Mouse (Mus musculus) cerebellum, postnatal 4 days (tissue): Measurements from ENCODE around the gene Ubxn1.

Experiments
- DNase-seq, 2 experiments: peaks; one replicate each; pipeline ENCODE4 v3.0.0; 2022; ENCODE audit warnings: low spot score in 2 of 2, mixed read lengths in 1 of 2

Ubxn1 gene

DNA sequence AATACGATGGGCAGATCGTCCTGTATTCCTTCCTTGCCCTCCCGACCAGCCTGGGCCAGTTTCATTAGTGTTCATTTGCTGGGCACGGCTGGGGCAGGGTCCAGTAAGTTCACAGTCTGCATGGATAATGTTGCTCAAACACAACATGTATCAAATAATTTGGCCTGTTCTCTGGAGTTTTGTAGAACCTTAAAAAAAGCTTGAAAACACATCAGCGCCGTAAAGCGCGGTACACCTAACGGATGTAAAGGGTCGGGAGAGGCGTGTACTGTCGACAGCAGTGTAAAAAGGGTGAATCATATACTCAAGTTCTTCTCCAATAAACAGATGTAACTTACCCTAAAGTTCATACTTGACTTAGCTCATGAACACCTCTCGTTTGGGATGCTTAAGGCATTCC is 27.3 kb downstream of the Ubxn1 start:
- DNase-seq: no peak

DNA sequence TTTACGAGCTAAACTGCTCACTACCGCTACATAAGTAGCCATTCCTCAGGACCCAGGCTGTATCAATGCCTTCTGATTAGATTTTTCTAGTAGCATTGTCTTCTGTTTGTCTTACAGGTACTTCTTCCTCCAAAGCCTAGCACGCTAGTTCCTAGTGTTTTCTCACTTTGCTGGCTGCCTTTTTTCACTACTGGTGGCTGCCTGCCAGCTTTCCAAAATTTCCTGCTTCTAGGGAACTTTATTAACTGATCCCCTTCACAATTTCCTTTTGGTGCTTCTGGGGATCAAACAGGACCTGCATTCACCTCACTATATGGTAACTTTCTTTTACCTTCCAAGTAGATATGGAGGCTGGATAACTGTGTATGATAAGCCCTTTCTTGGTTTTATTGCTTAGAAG is 27.8 kb downstream of the Ubxn1 start:
- no peak for DNase-seq

DNA sequence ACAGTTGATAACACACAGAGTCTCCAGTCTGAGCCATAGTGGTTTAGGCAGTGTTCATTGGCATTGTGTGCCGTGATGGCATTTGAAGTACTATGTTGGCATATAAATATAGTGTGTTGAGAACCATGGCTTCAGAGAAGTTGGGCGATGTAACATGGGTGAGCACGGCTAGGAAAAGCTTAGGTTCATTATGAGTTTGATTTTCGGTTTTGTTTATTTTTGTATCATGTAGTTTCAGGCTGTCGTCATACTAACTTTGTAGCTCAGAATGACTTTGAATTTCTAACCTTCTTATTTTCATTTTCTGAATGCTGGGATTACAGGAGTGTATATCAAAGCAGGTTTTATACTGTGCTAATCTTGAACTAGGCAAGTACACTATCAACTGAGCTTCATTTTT is 32.1 kb downstream of the Ubxn1 start:
- DNase-seq: no peak

DNA sequence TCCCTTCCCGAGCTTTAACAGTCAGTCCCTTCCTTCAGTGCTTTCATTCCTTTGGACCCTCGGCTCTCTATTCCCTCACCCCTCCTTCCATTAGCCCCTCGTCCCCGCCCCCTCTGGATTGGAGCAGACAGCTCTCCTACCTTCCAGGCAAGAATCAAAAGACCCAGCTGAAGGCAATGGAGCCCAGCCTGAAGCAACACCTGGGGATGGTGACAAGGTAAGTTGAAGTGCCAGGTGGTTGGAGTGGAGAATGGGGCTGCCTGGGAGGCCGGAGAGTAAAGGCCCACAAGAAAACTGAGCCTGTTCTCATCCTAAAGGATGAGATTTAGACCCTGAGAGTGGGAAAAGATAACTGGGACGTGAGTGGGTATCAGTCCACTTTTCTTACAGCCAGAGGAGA is 37.2 kb downstream of the Ubxn1 start:
- no peak for DNase-seq

DNA sequence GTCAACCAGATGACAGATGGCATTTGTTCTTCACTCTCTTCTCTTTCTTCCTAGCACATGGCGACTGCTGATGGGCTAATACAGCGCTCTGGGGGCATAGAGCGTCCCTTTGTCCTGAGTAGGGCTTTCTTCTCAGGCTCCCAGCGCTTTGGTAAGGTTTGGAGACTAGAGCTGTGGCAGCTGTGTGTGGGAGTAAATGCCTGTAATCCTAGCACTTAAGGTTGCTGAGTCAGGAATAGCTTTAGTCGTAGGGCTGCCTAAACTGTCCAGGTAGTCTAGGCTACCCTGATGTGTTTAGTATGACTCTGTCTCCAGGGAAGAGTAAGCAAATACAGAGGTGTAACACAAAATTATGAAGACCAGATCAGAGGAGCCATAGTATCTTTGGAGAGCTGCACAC is 40.5 kb downstream of the Ubxn1 start:
- no peak for DNase-seq

DNA sequence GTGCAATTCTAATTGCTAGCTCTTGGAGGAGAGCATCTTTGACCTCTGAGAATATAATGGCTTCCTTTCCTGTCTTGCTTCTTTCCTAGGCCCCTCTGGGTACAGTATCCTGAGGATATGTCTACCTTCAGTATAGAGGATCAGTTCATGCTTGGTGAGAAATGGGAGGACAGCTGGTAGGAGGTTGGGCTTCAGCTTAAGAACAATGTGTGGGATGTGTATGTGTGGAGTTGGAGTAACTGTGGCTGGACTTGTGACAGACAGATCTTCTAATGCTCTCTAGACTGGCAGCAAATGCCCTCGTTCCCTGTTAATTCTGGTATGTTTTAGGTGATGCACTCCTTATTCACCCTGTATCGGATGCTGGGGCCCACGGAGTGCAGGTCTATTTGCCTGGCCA is 42.9 kb downstream of the Ubxn1 start:
- no peak for DNase-seq

DNA sequence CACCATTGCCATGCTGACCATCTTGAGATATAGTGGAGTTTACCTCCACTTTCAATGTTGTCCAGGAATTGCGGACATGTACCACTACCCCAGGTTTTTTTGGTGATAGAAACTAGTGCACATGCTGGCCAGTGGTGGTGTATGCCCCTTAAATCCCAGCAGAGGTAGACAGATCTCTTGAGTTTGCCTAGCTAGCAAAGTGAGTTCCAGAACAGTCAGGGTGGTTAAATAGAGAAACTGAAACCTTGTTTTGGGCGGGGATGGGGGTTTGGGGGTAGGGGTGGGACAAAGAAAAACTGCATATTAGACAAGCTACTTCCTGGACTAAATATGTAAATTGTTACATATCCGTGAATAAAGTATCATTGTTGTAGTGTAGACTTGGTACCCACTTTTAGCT is 47.7 kb downstream of the Ubxn1 start:
- DNase-seq: no peak

DNA sequence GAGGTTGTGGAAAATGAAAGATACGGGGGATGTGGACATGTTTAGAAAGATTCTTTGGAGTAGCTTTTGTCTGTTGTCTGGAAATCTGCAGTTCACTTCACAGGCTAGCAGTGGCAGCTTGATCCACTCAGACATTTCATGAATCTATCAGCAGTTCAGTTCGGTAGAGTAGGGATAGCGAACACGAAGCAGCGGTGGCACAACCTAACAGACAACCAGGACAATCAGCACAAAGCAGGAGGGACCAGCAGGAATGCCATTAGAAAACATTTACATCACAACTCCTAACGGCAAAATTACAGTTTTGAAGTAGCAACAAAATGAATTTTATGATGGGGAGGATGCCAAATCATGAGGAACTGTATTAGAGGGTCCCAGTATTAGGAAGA is 48.4 kb downstream of the Ubxn1 start:
- no peak for DNase-seq

DNA sequence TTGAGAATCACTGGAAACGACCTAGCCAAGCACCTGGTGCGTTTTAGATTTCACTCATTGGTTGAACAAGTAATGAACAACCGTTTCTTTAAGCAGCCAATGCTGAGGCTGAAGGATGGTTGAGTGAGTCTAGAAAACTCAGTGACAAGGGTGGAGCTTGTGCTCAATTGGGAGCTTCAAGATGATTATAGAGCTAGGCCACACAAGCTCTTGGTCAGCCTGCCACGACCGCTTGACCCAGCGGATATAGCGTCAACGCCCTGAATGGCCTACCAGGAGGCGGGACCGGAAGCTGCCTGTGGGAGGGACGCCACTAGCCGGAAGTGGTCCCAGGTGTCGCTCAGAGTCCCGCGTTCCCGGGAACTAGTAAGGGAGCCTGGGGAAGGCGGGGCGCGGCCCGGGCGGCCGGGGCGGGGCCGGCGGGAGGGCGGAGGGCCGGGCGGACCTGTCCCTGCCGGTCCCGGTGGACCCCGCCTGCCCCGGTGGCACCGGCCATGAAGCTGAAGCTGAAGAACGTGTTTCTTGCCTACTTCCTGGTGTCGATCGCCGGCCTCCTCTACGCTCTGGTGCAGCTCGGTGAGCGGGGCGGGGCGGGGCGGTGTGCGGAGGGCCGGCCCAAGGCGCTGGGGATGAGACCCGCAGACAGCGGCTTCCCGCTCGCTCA is 48.9 kb downstream of the Ubxn1 start, which contains the start of gene B3gat3:
Gene B3gat3 (plus strand): TSS at position 302 of the 664 bp plus-strand sequence.
- peak; percentile 77 to 89 for DNase-seq

DNA sequence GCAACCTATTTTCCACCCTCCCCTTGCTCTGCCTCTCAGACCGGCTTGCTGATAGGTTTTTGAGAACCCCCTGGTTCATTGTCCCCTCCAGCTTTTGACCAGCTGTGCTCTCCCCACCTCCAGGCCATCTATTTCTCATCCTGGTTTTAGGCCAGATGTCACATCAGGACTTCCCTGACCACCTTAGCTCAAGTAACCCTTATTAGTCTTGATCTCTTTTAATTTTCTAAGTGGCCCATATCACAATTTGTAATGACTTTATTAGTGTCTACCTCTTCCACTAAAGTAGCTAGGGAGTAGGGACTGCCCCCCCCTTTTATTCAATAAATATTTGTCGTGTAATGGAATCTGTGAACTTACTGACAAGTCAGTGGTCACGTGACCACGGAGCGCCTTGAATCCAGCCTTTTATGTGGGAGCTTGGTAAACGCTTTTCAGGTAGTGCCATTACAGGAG is 49.6 kb downstream of the Ubxn1 start:
- no peak for DNase-seq

DNA sequence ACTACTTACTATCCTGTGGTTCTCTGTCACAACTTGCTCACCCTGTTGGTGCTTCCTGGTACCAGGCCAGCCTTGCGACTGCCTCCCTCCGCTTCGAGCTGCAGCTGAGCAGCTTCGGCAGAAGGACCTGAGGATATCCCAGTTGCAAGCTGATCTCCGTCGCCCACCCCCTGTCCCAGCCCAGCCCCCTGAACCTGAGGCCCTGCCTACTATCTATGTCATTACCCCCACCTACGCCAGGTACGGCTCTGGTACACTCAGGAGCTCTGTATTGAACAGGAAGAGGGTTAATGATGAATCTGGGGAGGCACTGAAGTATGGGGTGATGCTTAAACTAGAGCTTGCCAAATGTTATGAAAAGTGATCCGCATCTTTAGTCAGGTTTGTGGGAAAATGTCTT is 50.4 kb downstream of the Ubxn1 start:
- no peak for DNase-seq
